Mouse (Mus musculus): ENCODE results near the gene Tab2. TPM values are rescaled to one million over a fixed set of nuclear protein-coding genes. Genes with fewer than 3 reads are reported as not detected.

Gene Tab2
- polyA plus RNA-seq (2012; ENCODE audit: low replicate concordance), result 19.1 and 20.1 TPM in 2 replicates

DNA sequence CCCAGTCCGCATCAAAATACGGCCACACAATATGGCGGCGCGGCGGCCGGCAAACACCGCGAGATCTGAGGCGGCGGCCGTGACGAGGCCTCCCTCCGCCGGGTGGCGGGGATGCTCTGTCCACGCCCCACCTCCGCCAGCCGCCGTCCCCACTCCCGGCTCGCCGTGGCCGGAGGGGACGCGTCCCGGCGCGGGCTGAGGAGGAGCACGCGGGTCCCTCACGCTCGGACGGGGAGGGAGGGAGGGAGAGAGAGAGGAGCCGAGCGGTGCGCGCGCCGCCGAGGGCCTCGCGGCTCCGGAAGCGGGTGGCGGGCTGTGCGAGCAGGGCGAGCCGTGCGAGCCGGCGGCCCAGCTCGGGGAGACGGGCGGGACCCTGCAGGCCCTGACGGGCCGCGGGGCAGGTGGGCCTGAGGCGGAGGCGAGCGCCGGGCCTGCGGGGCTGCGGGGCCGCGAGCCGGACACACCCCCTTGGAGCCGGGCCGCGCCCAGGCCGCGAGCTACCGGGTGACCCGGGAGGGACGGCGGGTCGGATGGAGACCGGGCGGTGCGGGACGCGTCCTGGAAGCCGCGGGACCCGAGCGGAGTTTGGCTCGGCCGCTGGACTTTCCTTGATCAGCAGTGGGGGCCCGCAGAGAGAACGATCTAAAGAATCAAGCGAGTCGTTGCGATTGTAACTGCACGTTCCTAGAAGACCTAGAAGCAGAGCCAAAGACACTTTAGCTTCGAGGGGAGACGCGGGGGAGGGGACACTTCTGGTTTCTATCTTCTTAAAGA lies at the start of gene Tab2:
Gene Tab2 (minus strand): TSS at position 3 of the 774 bp plus-strand sequence.

Other genes with a start within 250 kb of the Tab2 start
- gene Katna1, start 230.2 kb downstream of the Tab2 start, polyA plus RNA-seq (2012; ENCODE audit: low replicate concordance), result 0.93 and 2.3 TPM in 2 replicates
- 18.7 and 20.9 TPM in 2 replicates for gene Ginm1, start 163.4 kb downstream of the Tab2 start, polyA plus RNA-seq (2012; ENCODE audit: low replicate concordance)
- gene Ppil4, start 163.3 kb downstream of the Tab2 start, polyA plus RNA-seq (2012; ENCODE audit: low replicate concordance), result 0.89 and 8.2 TPM in 2 replicates
- gene Zc3h12d, start 123.8 kb downstream of the Tab2 start, polyA plus RNA-seq (2012; ENCODE audit: low replicate concordance), result 21.7 and 32.1 TPM in 2 replicates